Mouse (Mus musculus): ENCODE measurements around the gene Robo4. TPM values are rescaled to one million over a fixed set of nuclear protein-coding genes. Genes with fewer than 3 reads are reported as not detected.
A peak's percentile ranks its signal among the peaks of the same experiment; 100 is the strongest.

Gene Robo4
- polyA plus RNA-seq, 2 experiments = 13.2 to 13.8 TPM

GRCm38 (mm10) chr9:37454991-37455390 lies 53.3 kb downstream of the Robo4 start:
- ATAC-seq (ENCODE audit: low FRiP score, low read depth) = no peak
- peaks cover 64% of the 10 kb centered on the region for H3K27me3 ChIP-seq (ENCODE audit: control insufficient read depth, insufficient read depth, low read length)
- 7% methylated on average over 3 of the region's 3 CpGs for WGBS

GRCm38 (mm10) chr9:37455868-37456267 lies 54.2 kb downstream of the Robo4 start:
- Histone ChIP-seq H3K27me3 (ENCODE audit: control insufficient read depth, insufficient read depth, low read length) (peaks cover 73% of the 10 kb centered on the region), H3K4me3 (replicated peaks; ENCODE audit: low read length) (no peak overlapping the region), H3K4me1 (ENCODE audit: control insufficient read depth, insufficient read depth, low read length) (peaks cover 23% of the 10 kb centered on the region; the same call in 1 of the 2 replicates), H3K9me3 (ENCODE audit: control insufficient read depth, low read length) (no peaks in the 10 kb centered on the region), H3K9ac (ENCODE audit: low read depth, low read length, severe bottlenecking) (no peak overlapping the region), H3K4me2 (replicated peaks; ENCODE audit: low read depth, low read length, severe bottlenecking) (peak overlapping the region; percentile 37; the same call in 1 of the 2 replicates), H3K27ac (replicated peaks; ENCODE audit: low read depth, low read length) (no peak overlapping the region), H3K36me3 (ENCODE audit: control insufficient read depth, insufficient read depth, low read length) (no peaks in the 10 kb centered on the region)
- DNase-seq (ENCODE audit: low spot score) (no peak), ATAC-seq (ENCODE audit: low FRiP score, low read depth) (no peak)
- WGBS = 3% methylated on average over 8 of the region's 8 CpGs
- TF ChIP-seq POLR2A (IDR thresholded peaks at IDR 0.05; ENCODE audit: borderline replicate concordance, extremely low read depth, insufficient read depth, insufficient read length) = no peak

More at GRCm38 (mm10) chr9:37454991-37455390, 53.3 kb downstream of the Robo4 start:
- TF ChIP-seq POLR2A (IDR thresholded peaks at IDR 0.05; ENCODE audit: borderline replicate concordance, extremely low read depth, insufficient read depth, insufficient read length) = no peak
- Histone ChIP-seq H3K9ac (ENCODE audit: low read depth, low read length, severe bottlenecking) (no peak overlapping the region), H3K36me3 (ENCODE audit: control insufficient read depth, insufficient read depth, low read length) (no peaks in the 10 kb centered on the region), H3K9me3 (ENCODE audit: control insufficient read depth, low read length) (no peaks in the 10 kb centered on the region), H3K4me1 (ENCODE audit: control insufficient read depth, insufficient read depth, low read length) (peaks cover 15% of the 10 kb centered on the region; the same call in 1 of the 2 replicates), H3K27ac (replicated peaks; ENCODE audit: low read depth, low read length) (no peak overlapping the region), H3K4me3 (replicated peaks; ENCODE audit: low read length) (no peak overlapping the region), H3K4me2 (replicated peaks; ENCODE audit: low read depth, low read length, severe bottlenecking) (no peak overlapping the region)
- DNase-seq (ENCODE audit: low spot score) = no peak

GRCm38 (mm10) chr9:37456481-37456910 lies 54.8 kb downstream of the Robo4 start:
- TF ChIP-seq POLR2A (IDR thresholded peaks at IDR 0.05; ENCODE audit: borderline replicate concordance, extremely low read depth, insufficient read depth, insufficient read length) = no peak
- H3K27me3 ChIP-seq (ENCODE audit: control insufficient read depth, insufficient read depth, low read length) = peaks cover 79% of the 10 kb centered on the region
- peak overlapping the region; percentile 22 for H3K4me3 ChIP-seq (replicated peaks; ENCODE audit: low read length)
- peaks cover 25% of the 10 kb centered on the region; the same call in 1 of the 2 replicates for H3K4me1 ChIP-seq (ENCODE audit: control insufficient read depth, insufficient read depth, low read length)
- peak overlapping the region; percentile 37 for H3K4me2 ChIP-seq (replicated peaks; ENCODE audit: low read depth, low read length, severe bottlenecking)
- DNase-seq (ENCODE audit: low spot score) = no peak
- 0 out of 2 replicates have a peak, but pooled peaks have one; percentile 31 for ATAC-seq (ENCODE audit: low FRiP score, low read depth)
- no peak overlapping the region for H3K27ac ChIP-seq (replicated peaks; ENCODE audit: low read depth, low read length)
- H3K9me3 ChIP-seq (ENCODE audit: control insufficient read depth, low read length) = no peaks in the 10 kb centered on the region
- 0% methylated on average over 20 of the region's 20 CpGs for WGBS
- H3K9ac ChIP-seq (ENCODE audit: low read depth, low read length, severe bottlenecking) = no peak overlapping the region
- H3K36me3 ChIP-seq (ENCODE audit: control insufficient read depth, insufficient read depth, low read length) = no peaks in the 10 kb centered on the region

GRCm38 (mm10) chr9:37457151-37457550 lies 55.5 kb downstream of the Robo4 start:
- H3K9me3 ChIP-seq (ENCODE audit: control insufficient read depth, low read length) = no peaks in the 10 kb centered on the region
- H3K27me3 ChIP-seq (ENCODE audit: control insufficient read depth, insufficient read depth, low read length) = peaks cover 86% of the 10 kb centered on the region
- no peak overlapping the region for H3K9ac ChIP-seq (ENCODE audit: low read depth, low read length, severe bottlenecking)
- H3K4me3 ChIP-seq (replicated peaks; ENCODE audit: low read length) = no peak overlapping the region
- DNase-seq (ENCODE audit: low spot score) (no peak), ATAC-seq (ENCODE audit: low FRiP score, low read depth) (no peak)
- H3K4me1 ChIP-seq (ENCODE audit: control insufficient read depth, insufficient read depth, low read length) = peaks cover 25% of the 10 kb centered on the region; the same call in 1 of the 2 replicates
- no peaks in the 10 kb centered on the region for H3K36me3 ChIP-seq (ENCODE audit: control insufficient read depth, insufficient read depth, low read length)
- no peak overlapping the region for H3K27ac ChIP-seq (replicated peaks; ENCODE audit: low read depth, low read length)
- WGBS = 58% methylated on average over 1 of the region's 1 CpGs
- TF ChIP-seq POLR2A (IDR thresholded peaks at IDR 0.05; ENCODE audit: borderline replicate concordance, extremely low read depth, insufficient read depth, insufficient read length) = no peak
- H3K4me2 ChIP-seq (replicated peaks; ENCODE audit: low read depth, low read length, severe bottlenecking) = no peak overlapping the region

GRCm38 (mm10) chr9:37459665-37460042 lies 58.0 kb downstream of the Robo4 start:
- Histone ChIP-seq H3K4me1 (ENCODE audit: control insufficient read depth, insufficient read depth, low read length) (peaks cover 19% of the 10 kb centered on the region; the same call in 1 of the 2 replicates), H3K27me3 (ENCODE audit: control insufficient read depth, insufficient read depth, low read length) (peaks cover 79% of the 10 kb centered on the region), H3K4me3 (replicated peaks; ENCODE audit: low read length) (peak overlapping the region; percentile 48), H3K27ac (replicated peaks; ENCODE audit: low read depth, low read length) (no peak overlapping the region), H3K4me2 (replicated peaks; ENCODE audit: low read depth, low read length, severe bottlenecking) (peak overlapping the region; percentile 87), H3K36me3 (ENCODE audit: control insufficient read depth, insufficient read depth, low read length) (no peaks in the 10 kb centered on the region), H3K9me3 (ENCODE audit: control insufficient read depth, low read length) (no peaks in the 10 kb centered on the region), H3K9ac (ENCODE audit: low read depth, low read length, severe bottlenecking) (no peak overlapping the region)
- ATAC-seq (ENCODE audit: low FRiP score, low read depth) = no peak
- no peak for DNase-seq (ENCODE audit: low spot score)
- no peak for TF ChIP-seq POLR2A (IDR thresholded peaks at IDR 0.05; ENCODE audit: borderline replicate concordance, extremely low read depth, insufficient read depth, insufficient read length)
- WGBS = under 1% methylated on average over 9 of the region's 9 CpGs
